Mouse (Mus musculus): ENCODE results near the gene Crispld2. TPM values are rescaled to one million over a fixed set of nuclear protein-coding genes. Genes with fewer than 3 reads are reported as not detected.

Crispld2 gene
- total RNA-seq, 2 experiments from 2014 or later = 16.9 to 17.6 TPM

DNA sequence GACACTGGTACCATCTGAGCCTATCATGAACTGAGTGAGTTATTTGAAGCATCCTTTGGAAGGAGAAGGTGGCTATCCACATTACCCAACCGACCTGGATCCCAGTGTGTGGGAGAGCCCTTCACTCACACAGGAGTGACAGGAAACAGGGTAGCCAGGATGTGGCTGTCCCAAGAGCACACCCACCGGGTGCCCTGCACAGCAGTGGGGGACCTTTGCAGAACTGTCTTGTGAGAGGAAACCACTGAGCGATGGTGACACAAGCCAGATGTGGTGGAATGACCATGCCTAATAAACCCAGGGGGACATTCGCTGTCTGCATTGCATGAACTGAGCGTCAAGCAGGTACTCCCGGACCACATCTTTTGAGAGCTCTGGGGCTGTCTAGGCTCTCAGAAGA, 34.8 kb downstream of the Crispld2 start:
- intact Hi-C loops (cut with DNase I) = no loop called here
- DNase-seq = no peak

DNA sequence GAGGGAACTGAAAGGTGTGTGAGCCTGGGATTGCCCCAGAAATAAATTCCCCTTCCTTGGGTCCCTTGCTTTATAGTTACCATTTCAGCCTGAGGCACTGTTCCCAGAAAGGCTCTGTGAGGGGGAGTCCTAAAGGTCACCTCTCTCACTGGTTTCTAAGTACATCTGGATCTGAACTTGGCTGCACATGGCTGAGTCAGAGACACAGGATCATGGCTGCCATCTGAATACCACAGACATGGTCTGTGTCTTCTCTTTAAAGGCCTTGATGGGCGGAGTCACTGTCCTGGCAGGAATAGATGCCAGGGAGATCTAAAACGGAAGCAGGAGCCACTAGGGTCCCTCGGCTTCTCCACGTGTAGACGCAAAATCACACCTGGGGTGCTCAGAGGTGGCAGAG, 38.2 kb downstream of the Crispld2 start:
- intact Hi-C loops (cut with DNase I) = no loop called here
- DNase-seq = no peak

DNA sequence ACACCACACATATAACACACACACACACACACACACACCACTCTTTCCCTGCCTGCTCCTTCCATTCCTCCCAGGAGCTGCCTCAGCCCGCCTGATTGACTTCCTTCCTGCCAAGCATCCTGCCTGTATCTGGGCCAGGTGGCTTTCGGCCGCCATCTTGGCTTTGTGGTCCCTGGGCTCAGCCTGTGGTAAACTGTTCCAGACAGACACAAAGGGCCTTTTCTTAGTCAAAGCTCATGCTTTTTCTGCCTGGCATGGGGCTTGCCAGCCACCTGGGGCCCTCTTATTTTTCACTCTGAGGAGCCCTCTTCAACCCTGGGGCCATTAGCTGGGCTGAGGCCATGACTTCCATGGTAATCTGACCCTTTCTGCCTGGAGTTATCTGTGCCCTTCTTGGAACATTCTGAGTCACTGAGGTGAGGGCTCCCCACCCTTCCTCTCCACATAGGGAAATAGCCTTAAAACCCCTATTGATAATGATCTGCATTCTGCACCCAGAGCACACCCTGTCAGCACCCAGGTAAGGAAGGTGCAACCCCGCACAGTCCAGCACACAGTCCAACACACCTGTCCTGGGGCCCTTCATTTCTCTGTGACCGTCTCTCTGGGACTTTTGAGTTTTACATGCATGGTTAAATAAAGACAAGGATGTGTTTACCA, 40.4 kb downstream of the Crispld2 start:
- no peak for DNase-seq
- intact Hi-C loops (cut with DNase I) = no loop called here

DNA sequence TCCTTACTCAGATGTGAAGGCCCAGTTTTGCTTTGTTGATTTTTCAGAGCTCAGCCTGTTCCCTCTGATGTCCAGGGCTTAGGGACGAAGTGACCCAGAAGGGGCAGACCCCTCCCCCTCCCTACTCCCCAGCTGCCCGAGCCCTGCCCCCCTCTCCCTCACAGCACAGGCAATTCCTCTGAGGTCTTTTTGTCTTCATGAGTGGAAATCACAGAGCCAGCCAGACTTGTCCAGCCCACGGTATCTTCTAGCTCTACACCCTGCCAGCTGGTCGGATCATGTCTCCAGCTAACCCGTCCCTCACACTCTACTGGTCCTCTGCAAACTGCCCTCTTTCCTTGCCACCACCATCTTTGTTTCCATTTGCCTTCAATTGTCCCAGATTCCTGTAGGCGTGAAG, 42.2 kb downstream of the Crispld2 start:
- intact Hi-C loops (cut with DNase I) = no loop called here
- no peak for DNase-seq

DNA sequence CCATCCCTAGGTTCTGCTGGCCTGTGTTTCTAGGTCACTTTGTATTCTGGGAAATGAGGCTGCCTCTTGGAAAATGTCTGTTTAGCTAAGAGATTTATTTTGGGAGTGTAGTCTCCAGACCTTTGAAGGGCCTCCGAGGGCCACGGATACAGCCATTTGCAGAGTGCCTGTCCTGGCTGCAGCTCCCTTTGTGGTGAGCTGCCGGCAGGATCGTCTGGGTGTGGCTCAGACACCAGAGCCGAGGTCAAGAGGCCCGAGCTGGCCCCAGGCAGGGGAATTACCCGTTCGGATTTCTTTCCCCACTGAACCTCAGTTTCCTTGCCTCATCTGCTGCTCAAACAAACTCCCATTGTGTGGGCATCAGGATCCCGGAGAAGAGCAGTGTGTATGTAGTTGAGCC, 43.9 kb downstream of the Crispld2 start:
- intact Hi-C loops (cut with DNase I) = no loop called here
- DNase-seq = no peak

DNA sequence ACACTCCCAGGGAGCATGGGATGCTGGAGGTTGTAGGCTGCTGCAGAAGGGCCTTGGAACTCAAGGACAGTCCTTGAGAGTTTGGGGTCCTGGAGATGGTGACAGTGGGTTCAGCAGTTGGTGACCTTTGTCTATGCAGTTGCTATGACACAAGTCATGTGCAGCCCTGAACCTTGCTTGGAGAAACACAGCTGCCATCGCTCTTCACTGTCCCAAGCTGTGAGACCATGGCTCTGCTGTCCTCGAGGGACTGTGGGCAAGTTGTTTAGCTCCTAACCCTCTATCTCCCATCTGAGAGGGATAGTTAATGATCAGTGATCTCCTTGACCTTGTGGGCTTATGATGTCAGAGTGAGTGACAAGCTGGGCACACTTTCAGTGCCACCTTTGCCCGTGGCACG, 44.3 kb downstream of the Crispld2 start:
- DNase-seq = no peak
- intact Hi-C loops (cut with DNase I) = no loop called here

DNA sequence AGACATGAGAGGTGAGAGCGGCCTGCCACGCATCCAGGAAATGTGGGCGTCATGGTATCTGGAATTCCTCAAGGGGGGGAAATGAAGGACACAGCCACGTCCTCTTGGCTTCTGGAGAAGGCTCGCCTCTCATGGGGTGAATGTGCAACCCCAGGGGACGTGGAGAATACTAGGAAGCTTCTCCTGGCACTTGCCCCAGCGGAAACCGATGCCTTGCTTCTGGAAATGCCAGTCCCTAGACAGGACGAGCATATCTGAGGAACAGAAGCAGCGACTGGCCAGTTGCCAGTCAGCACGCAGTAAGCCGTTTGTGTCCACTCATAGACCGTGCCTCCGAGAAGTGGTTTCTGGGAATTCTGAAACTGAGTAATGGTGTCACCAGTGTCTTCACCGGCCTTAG, 45.0 kb downstream of the Crispld2 start:
- DNase-seq = peak; percentile 33 to 46

DNA sequence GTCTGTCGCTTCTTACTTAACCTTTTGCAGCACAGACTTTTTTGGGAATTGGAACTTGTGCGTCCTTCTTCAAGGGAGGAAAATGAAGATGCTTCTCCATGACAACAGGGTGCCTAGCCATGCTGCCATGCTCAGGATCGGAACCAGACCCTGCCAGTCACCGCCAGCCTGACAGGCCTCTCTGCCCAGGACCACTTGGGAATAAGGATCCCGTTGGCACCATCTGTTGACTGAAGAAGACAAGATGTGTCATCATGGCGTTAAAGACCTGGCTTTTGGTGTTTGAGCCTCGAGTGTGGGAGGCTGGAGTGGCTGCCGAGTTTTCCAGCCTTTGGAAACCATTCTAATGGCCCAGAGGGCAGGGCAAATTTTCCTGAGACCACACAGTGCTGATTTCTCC, 45.4 kb downstream of the Crispld2 start:
- no peak for DNase-seq
- intact Hi-C loops (cut with DNase I) = no loop called here

More for the DNA sequence above, 45.0 kb downstream of the Crispld2 start:
- intact Hi-C loops (cut with DNase I) = no loop called here

DNA sequence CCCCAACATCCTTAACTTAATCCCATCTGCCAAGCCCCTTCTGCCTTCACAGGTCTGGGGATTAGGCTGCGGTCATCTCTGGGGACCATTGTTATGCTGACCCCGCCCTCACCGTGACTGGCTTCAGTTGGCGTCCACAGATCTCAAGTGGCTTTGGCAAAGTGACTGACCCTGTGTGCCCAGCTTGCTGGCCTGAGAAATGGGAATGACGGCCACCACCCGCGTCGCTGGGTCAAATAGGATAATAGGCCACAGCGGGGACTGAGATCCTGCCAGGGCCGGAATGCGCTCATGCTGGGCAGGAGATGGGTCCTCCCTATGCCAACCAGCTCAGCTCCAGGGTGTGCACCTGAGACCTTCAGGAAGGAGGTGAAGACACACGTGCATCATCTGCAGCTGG, 46.5 kb downstream of the Crispld2 start:
- no peak for DNase-seq
- intact Hi-C loops (cut with DNase I) = no loop called here

DNA sequence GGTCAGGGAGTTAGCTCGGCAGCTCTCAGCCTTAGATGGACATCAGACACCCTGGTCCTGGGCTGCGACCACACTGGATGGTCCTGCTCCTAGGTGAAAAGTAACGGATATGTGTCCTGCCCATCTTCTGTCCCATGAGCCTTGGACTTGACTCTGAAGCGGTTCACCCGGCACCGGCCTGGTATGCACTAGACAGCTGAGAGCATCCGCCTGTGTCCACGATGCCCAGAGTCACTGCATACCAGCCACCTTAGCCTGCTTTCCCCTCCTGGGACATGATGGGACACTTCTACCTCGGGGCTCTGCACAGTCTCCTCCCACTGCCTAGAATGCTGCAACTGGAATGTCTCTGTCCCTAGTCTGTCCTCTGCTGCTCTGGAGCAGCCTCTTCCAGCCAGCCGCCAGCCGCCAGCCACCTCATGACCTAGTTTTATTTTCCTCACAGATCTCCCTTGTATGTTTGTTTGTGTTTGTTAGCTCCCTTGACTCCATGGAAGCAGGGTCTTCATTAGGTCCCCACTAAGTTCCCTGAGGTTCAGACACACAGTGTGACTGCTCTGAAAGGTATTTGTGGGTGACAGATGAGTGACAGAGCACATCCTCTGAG, 47.2 kb downstream of the Crispld2 start:
- intact Hi-C loops (cut with DNase I) = no loop called here
- DNase-seq = no peak

DNA sequence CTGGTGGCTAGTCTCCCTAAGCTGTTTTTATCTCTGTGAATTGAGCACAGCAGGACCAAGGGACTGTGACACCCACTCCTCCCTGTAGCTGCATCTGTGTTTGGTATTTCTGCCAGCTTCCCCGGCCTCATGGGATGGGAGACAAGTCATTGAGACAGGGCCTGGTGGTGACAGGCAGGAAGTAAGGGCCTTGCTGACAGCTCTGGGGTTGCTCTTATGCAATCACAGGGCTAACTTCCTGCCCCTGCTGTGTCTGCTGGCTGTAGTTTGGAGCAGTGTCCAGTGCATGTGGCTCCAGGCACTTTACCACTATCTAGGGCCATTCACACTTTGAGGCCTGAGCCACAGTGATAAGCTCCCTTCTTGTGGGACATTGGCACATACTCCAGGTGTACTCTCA, 48.6 kb downstream of the Crispld2 start:
- intact Hi-C loops (cut with DNase I) = no loop called here
- peak; percentile 64 to 65 for DNase-seq

DNA sequence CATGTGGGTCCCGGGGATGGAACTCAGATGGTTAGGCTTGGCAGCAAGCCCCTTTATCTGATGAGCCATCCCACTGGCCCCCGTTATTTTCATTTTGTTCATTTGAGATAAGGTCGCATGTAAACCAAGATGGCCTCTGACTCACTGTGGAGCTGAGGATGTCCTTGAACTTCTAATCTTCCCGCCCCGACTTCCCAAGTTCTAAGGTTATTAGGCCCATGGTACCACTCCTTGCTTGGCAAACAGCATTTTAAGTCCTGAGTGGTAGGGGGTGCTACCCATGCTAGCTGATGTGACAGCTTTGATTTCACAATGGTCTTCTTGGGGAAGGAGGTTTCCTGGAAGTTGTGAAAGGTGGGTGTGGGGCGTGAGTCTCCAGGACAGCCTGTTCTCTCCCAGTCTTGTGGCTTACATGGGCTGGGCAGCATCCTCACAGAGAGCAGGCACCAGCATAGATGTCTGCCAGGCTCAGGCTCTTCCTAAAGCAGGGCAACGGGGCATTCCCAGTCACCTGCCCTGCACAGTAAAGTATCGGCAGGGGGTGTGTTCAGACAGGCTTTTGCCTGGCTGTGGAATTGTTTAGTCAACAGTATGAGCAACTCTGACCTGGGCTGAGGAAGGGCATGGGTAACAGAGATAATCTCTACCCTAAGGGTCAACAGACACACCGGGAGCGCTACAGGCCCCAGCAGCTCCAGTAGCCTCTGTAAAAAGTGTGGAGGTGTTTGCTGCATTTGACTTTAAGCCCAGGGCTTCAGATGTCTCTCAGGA, 50.5 kb downstream of the Crispld2 start:
- no peak for DNase-seq

DNA sequence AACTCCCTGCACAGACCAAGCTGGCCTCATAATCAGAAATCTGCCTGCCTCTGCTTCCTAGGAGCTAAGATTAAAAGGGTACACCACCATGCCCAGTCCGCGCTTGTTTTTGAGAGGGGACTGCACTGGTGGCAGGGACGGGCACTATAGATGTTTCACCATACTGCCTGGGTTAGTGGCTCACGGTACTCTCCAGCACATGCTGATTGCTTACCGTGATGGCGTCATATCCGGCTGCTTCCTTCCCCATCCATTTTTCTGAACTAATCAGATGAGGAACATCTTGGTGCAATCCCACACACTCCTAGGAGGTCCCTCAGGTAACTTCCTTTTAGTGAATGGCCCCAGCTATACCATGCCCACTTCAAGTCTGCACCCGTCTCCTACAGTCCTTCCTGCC, 52.7 kb downstream of the Crispld2 start:
- no peak for DNase-seq
- intact Hi-C loops (cut with DNase I) = no loop called here

More for the DNA sequence above, 50.5 kb downstream of the Crispld2 start:
- intact Hi-C loops (cut with DNase I) = no loop called here

DNA sequence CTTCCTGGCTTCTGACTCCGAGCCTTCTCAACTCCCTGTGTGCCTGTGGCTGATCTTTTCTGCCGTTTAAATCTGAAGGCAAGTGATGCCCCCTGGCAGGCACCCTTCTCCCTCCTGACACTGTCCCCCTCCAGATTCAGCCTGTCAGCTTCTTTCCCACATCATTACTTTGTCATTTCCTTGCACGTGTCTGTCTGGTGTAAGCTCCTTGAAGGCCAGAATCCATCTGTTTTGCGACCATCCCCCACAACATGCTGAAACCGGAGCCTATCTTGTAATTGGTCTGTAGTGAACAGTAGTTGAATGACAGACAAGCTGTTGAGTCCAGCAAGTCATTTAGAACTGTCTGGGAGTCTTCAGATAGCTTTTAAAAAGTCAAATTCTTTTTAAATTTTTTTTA, 53.2 kb downstream of the Crispld2 start:
- DNase-seq = no peak
- intact Hi-C loops (cut with DNase I) = no loop called here

DNA sequence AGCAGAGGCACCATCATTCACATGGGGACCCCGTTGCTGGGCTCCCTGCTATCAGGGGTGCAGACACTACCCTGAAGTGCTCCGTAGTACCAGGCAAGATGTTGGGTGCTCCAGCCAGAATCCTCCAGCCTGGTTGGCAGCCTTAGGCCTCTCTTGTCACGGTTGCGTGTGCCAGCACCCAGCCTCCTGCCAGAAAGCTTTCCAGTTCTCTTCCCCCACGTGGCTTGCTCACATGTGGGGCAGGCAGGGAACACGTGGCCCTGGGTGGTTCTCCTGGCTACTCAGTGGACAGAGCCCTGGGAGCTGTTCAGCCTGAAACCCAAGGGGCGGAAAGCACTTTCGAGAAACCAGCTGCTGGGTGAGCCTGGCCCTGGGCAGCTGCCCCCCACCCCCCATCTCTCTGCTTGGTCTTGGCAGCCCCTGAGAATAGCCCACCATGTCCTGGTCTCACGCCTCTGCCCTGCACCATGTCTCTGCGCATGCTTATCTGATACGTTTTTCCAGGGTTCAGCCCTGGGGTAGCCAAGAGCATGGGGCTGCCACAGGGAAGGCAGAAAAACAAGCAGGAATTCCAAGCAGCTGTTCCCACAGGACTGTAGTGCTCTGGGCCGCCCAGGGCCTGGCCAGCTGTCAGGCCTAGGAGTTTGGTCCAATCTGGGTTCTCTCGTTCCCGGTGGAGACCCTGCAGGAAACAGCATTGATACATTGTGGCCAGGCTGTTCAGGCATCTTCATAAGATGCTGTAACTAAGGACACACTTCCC, 54.2 kb downstream of the Crispld2 start:
- intact Hi-C loops (cut with DNase I) = no loop called here

DNA sequence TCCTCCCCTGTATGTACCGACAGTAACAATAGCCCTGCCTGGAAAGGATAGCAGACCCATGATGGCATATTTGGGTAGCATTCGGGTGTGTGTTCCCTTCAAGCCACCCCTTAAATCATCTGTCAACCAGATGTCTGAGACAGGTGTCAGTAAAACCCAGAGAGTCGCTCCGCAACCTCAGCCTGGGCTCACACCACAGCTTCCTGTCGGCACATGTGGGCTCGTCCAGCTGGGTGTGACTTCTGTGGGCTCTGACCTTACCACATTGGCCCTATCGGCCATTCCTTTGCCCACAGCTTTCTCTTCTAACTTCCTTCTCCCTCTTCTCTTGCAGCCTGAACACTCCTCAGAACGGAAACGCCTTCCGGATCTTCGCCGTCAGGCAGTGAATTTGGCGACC, 57.7 kb downstream of the Crispld2 start:
- intact Hi-C loops (cut with DNase I) = no loop called here
- no peak for DNase-seq

More for the DNA sequence above, 54.2 kb downstream of the Crispld2 start:
- DNase-seq = peak; percentile 82 to 90

DNA sequence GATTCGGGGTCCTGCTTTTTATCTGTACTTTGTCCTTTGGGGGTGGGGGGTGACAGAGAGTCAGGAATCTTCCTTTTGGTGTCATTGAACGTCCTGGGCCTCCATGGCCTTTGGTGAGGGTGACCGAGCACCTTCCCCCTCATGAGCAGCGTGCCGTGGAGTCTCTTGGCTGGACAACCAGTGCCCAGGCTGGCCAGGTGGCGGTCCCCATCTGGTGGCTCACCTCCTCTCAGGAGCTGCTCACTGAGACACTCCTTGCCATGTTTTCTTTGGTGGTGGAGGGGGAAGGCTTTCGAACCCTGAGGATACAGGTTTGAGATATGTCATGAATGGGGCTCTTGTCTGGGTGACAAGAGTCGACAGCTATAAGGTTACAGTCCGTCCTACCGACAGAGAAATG, 58.1 kb downstream of the Crispld2 start:
- intact Hi-C loops (cut with DNase I) = no loop called here
- no peak for DNase-seq

DNA sequence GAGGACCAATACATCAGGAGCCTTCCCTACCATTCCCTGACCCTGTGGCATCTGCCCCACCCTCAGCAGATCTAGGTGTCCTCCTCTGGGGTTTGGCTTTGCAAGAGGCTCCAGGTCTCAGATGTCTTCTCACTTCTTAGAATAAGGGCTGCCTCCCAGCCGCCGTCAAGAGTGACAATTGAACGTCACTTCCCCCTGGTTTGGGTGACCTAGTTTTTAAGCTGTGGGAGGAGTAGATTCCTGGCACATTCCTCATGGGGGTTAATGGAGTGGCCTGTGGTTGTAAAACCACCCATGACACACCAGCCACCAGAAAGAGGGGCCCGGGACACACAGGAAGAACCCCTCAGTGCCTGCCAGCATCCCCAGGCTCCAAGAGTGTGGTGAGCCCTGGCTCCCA, 58.8 kb downstream of the Crispld2 start:
- DNase-seq = no peak
- intact Hi-C loops (cut with DNase I) = no loop called here

DNA sequence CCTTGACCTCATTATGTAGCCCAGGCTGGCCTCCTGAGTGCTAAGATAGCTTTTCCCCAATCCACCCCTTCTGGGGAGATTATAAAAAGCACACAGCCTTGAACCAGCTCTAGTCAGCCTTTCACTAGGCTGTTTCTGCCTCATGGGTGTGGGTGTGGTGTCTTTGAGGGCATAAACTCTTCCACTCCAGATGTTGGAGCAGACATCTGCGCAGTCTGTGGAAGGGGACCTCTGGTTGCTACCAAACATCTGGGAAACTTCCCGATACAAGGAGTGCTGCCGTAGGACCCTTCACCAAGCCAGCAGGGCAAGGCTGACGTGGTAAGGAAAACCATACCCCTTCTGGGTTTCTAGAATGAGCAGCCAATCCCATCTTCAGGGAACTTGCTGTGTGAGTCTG, 59.7 kb downstream of the Crispld2 start:
- DNase-seq = no peak
- intact Hi-C loops (cut with DNase I) = no loop called here

DNA sequence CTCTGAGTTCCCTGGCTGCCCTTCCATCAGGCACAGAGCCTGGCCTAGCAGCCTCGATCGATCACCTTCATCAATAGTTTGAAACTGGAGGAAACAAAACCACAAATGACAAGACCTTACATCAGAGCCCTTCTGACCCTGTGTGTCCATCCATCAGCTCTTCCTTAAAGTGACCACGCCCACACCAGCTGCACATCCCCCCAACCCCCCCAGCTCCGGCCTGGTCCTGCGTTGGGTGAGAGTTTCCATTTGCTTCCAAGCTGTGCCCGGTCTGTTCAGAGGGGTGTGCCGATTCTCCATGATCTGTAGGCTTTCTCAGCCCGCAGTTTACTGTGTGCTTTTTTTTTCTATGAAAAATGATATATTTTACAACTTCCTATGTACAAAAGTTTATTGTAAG, 60.1 kb downstream of the Crispld2 start:
- intact Hi-C loops (cut with DNase I) = no loop called here

DNA sequence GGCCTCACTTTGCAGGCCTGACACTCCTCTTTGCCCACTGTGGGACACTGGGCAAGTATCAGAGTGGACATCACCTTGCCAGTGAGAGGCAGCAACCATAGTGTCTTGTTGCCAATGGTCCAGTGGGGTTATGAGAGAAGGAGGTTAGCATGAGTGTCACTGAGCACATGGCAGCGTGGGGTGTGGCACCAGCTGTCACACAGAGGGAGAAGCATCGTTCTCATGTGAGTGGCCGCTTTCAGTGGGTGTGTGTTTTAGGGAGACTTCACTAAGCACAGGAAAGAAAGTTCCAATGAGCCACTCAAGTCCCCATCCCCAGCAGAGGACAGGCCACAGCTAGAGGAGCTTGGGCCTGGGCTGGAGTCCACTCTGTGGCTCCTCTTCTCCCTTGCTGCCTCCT, 62.6 kb downstream of the Crispld2 start:
- intact Hi-C loops (cut with DNase I) = no loop called here
- DNase-seq = no peak

More for the DNA sequence above, 60.1 kb downstream of the Crispld2 start:
- no peak for DNase-seq

Measured in heart, postnatal 14 days (tissue).